Mouse (Mus musculus) cerebellum, adult 11-12 months (tissue): ENCODE data around the gene Mrm1.
"Not testable (repeated sequence)": the region's sequence is repeated elsewhere in the genome, so short reads cannot be mapped to it uniquely, and the experiment has no call there.

Experiments used
- DNase-seq: peaks from one replicate; pipeline ENCODE4 v3.0.0; 2022

Gene Mrm1

DNA sequence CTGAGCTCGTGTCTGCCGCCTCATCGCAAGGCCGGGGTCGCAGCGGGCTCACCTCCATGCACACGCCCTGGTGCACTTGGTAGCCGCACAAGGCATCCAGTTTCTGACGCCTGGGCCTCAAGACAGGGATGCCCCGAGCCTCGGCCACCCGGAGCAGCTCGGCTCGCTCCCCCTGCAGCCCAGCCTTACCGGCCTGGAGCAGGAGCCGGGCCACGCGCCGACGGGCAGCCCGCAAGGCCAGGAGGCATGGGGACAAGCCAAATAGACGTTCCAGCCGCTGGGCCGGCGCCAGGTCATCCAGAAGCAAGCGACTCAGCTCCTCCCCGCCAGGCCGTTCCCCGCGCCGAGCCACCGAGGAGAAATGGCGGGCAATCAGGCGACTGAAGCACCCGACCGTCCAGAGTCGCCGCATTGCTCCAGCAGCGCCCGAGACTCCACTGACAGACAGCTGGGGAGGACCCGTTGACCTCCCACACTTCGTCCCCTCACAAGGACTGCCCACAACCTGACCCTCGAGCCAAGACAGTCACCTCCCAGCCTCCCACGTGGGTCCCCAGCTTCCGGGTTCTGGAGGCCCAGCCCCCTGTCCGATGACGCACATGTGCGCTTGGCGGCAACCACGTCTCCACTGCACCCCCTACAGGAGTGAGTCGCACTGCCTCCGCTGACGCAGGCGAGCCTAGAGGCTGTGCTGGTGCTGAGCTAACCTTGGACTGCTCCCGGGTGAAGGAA is at the start of gene Mrm1:
Mrm1 (minus strand) TSS at position 555 of the 732 bp plus-strand sequence.
- DNase-seq: peak; percentile 93

DNA sequence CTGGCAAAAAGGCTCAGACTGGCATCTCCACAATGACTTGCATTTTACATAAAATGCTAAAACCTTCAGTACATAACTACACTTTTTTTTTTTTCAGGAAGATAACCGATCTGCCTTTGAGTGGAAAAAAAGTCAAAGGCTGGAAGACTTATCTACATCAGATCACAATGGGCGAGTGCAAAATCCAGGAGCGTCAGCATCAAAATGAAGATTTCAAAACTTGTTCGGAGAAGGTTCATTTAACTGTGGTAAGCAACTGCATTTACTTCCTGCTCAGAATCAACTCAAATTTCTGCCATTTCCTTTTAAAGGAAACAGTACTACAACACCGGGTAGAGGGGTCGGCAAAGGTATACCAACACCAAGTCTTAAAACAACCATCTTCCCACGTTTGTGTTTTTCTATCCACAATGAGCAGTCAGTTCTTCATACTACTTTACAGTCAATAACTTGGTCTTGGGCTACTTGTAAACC is 49.5 kb upstream of the Mrm1 start:
- DNase-seq: no peak

DNA sequence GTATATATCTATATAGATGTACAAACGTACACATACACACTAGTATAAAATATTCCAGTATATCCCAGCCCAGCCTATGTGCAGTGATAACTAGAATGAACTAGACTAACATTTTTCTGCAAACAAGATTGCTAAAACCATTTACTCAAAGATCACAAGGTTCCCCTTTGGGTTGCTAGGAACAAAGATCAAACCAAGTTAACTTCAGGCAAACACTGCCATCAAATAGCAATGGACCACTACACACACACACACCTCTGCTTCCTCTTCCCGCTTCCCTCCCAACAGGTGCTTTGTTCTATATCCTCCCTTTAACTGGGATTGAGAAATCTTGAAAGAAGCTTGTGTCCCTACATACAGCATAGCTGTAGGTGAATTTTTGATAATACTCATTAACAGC is 48.3 kb upstream of the Mrm1 start:
- no peak for DNase-seq

DNA sequence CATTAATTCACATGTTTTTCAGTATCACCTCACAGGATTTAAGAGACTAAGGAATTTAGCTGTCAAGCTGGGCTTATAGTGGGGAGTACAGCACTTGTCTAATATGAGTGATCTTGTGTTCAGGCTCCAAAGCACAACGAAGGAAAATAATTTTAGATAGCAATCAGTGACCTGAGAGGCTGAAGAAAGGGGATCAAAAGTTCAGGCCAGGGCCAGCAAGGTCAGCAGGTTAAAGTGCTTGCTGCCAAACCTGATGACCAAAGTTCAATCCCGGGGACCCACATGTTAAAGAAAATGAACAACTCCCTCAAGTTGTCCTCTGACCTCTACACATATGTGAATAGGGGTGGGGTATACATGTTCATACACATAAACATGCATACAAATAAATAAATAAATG is 46.0 kb upstream of the Mrm1 start:
- DNase-seq: no peak

DNA sequence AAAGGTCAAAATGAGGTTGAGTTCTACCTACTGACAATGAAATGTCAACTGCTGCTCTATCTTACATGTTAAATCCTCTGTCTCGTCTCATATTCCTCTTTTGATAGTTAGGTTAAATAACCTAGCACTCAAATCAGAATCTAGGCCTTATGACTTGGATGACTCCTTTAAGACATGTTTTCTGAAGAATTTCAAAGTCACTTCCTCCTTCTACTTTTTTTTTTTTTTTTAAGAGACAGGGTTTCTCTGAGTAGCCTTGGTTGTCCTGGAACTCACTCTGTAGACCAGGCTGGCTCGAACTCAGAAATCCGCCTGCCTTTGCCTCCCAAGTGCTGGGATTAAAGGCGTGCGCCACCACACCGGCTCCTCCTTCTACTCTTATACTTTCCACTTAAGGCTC is 36.0 kb upstream of the Mrm1 start:
- no peak for DNase-seq

DNA sequence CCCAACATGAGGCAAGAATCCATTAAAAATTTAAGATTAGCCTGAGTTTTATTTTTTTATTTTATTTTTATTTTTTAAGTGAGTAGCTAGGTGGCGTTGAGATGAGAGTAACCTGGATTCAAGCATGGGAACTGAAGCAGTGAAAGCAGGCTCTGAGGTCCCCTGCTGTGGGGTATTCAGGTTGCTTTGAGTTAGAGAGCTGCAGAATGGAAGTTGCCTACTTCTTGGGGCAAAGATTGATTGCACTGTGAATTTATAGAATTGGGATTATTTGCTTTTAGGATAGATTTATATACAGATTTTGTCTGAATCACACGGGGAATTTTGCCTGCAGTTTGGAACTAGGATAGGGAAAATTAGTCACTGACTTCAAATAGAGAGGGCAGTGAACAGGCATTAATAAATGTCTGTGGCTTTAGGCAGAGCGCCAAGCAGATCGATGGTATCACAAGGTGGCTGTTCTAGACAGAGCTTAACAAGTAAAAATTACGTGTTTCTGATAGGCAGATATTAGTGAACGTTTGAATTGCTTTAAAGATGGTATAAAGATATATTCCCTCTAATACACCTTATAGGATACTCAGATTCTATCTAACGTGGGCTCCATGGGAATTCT is 28.3 kb upstream of the Mrm1 start:
- DNase-seq: no peak

DNA sequence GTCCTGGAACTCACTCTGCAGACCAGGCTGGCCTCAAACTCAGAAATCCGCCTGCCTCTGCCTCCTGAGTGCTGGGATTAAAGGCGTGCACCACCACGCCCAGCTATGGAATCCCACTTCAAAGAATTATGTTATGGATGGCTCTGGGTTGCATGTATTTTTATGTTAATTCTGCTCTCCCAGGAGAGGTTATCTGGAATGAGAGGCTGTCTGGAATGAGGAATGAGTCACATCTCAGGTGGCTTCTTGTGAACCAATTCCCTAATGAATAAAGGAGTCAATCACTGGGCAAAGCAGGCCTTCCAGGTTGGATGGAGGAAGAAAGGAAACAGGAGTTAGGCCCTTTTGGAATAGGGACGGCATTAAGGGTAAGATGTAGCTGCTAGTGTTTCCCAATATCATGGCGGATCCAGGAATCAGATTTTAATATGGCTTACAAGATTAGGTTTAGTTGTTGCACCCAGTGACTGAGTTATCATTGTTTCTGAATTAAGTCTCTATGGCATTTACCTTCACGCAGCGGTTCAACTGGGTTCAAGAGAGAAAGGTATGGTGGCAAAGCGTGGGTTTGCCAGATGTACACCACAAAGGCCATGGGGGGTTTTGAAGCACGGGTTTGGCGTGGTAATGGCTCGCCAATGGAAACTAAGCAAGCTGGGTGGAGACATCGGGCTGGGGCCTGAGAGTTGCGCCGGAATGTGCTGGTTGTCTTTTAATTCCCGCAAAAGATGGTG is 27.6 kb upstream of the Mrm1 start:
- no peak for DNase-seq

DNA sequence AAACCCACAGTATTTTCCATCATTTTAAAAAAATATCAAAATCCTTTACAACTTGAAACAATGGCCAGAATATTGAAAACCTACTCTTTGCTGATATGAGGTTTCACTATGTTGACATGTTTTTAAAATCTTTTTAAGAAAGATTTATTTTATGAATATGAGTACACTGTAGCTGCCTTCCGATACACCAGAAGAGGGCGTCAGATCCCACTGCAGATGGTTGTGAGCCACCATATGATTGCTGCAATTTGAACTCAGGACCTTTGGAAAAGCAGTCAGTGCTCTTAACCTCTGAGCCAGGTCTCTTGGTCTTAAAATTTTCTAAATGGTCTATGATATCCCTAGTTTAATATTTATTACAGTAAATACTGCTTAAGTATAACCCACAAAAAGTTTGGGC is 20.0 kb upstream of the Mrm1 start:
- no peak for DNase-seq

DNA sequence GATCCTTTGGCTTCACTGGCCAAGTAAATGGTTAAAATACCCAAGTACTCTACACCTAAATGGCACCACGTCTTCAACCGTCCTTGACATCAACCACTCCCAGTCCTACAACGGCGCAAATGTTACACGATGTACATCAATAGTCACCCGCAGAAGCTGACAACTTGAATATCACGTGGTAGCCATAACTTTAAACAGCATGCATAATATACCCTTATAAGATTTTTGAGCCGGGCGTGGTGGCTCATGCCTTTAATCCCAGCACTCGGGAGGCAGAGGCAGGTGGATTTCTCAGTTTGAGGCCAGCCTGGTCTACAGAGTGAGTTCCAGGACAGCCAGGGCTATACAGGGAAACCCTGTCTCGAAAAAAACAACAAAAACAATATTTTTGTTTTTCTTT is 10.2 kb upstream of the Mrm1 start:
- DNase-seq: not testable (repeated sequence)

DNA sequence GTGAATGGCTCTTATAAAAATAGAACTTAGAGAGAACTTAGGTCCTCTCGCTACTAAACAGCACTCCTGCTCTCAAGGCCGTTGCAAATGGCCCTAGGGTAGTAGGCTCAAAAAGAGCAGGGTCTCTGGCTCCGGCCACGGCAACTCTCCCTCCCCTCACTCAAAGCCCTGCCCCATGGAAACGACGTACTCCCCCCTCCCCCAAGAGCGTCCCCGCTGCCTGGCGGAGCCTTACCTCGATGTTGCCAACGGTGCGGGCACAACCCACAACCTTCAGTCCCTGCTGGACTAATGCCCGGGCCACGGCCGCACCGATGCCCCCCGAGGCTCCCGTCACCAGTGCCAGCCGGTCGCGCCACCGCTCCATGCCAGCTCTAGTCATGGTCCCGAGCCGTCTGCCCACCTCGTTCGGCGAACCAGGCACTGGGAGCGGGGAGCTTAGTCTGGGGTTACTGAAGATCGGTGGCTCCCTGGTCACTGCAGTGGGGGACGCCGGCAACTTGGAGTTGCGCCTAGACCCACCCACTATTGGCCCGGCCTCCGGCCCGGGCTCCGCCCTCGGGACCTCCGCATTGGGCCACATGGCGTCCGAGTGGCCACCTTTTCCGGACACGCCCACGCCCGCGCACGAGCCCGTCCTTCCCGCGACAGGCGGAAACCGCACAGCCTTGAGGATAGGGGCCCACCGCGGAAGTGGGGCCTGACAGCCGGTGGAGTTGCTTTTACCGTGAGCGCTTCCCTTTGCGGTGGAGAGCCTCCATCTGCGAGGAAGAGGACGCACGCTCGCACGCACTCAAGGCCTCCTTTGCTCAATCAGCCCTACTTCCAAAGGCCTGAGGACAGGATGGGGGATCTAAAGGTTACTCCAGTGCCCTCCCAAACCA is 9.4 kb upstream of the Mrm1 start, which contains the start of gene Dhrs11:
Dhrs11 (minus strand) TSS at position 479 of the 884 bp plus-strand sequence.
- peak; percentile 92 for DNase-seq

DNA sequence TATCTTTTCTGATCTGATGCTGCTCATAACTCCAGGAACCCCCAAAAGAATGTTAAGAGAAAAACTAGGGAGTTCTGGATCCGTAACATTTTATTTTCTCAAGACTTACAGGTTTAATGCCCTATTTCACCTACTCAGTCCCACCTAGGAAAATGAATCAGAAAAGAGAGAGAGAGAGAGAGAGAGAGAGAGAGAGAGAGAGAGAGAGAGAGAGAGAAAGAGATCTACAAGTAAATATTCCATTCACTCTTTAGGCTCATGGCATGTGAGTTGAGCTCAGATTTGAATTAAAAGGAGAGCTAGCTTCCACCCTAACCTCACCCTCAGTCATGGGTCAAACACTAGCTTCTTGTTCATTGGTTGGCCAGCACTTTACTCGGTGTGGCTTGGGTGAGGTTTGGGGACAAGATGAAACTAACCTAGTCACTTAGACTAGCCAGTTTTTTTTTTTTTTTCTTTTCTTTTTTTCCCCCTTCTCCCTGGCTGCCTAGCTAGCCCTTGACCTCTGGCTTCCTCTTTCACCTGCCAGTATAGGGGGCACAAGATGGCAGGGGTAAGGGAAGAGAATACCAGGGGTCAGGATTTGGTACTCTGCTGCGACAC is 8.7 kb upstream of the Mrm1 start:
- no peak for DNase-seq

DNA sequence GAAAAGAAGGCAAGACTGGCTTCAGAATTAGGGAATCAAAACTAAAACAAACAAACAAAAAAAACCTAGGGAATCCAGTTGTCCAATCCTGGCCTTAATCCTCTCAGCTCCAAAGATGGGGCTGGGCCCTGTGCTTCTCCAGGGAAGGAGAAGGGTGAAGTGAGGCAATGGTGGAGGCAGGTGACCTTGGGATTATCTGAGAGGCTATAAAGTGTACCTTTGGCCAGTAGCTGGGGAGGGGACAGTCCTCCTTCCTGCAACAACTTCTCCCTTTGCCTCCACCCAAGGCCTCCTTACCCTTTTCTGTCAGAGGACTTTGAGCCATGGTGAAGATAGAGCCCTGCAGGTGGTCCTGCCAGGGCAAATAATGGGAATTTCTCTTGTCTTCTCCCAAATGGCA is 8.2 kb upstream of the Mrm1 start:
- peak; percentile 24 for DNase-seq

DNA sequence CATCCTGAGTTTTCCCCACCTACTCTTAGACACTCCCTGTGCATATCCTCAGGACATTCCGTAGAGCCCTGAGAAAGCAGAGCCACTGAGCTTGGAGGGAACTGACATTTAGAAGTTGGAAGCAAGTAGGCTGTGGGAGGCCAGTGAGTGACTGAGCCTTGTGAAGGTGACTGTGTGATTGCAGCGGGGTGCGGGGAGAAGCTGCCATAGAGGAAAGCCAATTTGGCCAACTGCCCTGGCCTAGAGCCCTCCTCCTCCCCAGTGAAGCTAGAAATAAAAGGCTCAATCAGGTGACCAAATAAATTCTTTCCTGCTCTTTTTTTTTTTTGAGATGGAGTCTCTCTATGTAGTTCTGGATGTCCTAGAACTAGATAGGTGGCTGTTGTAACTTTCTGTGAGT is 6.9 kb upstream of the Mrm1 start:
- peak; percentile 84 for DNase-seq

DNA sequence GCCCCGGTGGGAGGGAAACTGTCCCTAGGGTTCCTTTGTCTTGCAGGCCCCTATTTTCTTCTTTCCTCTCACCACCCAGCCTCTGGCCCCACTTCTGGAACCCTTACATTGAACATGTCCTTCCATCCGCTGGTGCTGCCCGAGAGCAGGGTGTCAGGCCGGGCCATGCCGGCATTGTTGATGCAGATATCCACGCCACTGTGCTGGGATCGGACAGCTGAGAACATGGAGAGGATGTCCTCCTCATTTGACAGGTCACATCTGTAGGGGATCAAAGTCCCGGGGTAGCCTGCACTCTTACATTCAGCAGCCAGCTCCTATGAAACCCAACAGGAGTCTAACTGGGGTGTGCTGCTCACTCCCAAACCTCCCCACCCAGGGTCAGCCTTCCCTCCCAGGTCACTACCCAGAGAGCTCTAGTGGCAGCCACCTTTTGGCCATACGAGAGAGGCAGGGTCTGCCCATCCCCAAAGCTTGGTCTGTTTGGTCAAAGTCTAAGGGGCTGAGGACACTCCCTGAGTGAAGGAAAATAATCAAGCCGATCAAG is 6.0 kb upstream of the Mrm1 start:
- peak; percentile 31 for DNase-seq

DNA sequence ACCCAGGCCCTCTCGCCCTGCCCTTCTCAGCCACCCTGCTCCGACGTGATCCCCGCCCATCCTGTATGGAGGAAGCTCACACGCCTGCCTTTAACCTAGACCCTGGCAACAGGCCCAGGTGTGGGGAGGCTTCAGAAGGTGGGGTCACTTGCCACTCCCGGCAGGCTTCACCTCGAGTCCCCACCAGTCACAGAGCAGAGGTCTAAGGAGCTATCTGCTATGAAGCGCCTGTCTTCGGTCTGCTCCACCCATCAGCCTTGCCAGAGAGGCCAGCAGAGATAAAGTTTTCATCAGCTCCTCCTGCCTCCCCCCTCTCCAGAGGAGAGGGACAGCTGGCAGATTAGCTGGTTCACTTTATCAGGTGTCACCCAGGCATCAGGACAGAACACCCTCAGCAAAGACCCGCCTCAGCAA is 4.2 kb upstream of the Mrm1 start:
- peak; percentile 39 for DNase-seq

DNA sequence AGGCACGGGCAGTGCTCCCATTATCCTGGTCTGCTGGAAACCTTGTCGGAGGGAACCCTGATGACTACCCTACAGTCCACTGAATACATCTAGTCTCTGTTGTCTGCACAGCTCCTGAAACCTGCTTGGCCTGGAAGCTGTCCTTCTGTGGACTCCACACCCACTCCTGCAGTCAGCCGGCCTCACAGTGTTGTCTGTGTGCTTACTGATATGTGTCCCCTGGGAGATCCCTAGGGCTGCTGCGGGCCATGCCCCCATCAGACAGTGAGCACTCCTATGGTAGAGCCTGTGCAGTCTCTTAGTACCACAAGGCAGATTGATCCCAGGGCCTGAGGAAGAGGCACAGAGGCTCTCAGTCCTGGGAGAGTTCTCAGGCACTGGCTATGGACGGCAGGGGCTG is 3.2 kb upstream of the Mrm1 start:
- peak; percentile 16 for DNase-seq

DNA sequence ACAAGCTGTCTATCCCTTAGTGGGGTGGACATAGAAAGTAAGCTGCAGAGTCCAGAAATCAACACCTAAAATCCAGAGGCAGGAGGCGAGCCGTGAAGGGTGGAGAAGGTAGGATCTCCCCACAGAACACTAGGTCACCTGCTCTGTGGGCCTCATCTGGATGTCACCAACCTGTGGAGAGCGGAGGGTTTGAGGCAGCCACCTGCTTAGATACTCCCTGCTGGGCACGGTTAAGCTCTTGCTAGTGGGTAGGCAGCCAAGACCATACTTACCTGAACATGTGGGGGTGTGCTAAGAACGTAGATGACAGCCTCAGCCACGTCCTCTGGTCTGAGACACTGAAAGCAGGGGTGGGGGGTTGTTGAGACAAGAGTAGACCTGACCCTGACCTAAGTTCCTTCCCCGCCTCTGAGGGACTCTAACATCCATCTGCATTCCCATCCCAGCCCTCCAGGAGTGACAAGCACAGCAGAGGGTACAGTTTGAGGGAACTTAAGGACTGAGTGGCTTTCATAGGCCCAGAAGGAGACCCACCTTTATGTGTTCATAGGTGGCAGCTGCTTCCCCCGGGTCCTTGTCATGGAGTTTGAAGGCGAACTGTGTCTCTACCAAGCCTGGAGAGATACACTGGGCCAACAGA is 1.9 kb upstream of the Mrm1 start:
- peak; percentile 41 for DNase-seq

DNA sequence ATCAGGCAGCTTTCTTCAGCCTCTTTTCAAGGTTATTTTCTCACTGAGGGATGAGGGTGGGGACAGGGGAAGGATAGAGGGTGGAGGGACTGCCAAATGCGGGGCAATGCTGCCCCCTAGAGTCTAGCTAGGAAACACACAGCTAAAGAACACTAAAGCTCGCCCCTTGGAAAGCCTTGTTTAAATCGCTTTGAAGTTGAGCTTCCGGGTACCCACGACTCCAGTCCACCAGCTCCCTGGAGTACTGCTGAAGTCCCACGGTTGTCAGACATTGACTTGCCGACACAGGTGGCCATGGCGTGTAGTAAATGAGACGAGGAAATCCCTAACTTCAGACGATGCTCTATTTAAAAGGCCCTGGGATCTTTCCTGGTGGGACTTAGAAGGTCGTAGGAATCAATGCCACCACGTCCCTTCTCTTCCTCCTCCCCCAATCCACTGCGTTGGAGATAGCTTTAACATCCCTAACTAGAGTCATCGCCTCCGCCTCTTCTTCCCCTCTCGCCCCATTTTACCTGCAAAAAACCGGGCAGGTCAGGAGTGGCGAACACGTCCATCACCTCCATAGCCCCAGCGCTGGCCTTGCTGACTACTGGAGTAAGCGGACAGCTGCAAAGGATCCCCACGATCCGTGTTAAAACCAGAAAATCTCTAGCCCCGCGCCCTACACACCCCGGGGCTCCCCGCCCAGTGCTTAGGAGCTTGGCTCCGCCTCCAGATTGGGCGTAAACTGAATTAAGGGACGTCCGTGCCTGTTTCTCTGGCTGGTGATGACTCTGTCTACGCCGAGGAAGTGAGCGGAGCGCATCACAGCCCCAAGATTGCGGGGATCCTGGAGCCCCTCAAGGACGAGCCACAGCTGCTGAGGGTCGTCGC is 992 bp downstream of the Mrm1 start:
- DNase-seq: peak; percentile 68

DNA sequence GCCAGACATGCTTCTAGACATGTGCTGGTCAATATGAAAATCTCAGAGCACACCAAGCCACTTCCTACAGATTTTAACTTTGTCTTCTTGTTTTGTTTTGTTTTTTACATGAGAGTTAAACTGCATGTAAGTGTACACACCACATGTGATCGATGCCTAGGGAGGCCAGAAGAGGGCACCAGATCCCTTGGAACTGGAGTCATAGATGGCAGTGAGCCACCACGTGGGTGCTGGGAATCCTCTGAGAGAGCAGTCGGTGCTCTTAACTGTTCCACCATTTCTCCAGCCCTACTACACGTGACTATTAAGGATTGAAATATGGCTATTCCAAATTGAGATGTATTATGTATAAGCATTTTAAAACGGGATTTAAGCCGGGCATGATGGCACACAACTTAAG is 2.0 kb downstream of the Mrm1 start:
- DNase-seq: no peak

DNA sequence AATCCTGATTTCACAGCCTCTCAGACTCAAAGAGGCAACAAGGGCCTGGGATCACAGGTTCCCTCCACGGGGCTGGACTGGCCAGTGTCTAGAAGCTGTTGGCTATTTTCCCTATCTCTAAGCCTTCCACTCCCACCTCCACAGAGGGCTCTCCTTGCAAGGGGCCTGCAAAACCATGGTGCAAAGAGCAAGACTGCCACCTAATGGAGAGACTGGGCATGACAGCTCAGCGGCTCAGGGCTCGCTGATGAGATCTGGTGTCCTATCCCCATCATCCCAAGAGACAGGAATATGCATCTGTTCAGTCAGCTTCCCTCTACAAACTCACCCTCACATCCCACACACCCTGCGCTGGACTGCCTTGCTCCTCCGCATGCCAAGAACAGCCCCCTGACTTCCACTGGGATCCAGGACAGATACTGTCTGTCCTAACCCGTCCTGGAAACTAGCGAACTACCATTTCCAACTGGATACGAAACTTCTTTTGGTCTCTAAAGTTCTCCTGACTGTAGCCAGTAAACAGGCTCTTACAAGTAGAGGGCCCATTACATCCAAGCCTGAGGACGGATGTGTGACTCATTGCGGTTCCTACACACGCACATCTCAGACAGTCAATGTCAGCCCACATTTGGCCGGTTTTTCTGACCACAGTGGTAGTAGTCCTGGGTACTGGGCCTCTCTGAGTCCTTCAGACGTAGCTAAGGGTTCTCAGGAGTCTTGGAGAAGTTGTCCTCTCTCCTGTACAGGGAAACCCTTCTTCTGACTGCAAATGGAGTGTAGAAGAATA is 5.4 kb downstream of the Mrm1 start:
- DNase-seq: no peak
